8 mouse cellular contexts compared by ENCODE assay signal in genomic region chr9:57723315-57723715, GRCm38 (mm10). TPM values are rescaled to one million over a fixed set of nuclear protein-coding genes. Genes with fewer than 3 reads are reported as not detected.
DNase-seq lines count a peak whose midpoint lies in the region; ATAC-seq and TF ChIP-seq lines count a peak whose summit lies in the region.
"Had no signal": no experiment of that assay in that cellular context is flagged by ENCODE, and none has a peak within 500 bp of the region (broad histone marks: within the 10 kb centered on the region; RNA-seq: fewer than 3 reads in every experiment).

No protein-coding gene starts in this region.

- no peak overlapping the region for H3K4me3 ChIP-seq in heart, postnatal 0 days (ENCODE audit: low read depth, low read length)
- H3K4me3 ChIP-seq: midbrain, embryonic 12.5 days had no signal

- no peak for TF ChIP-seq CTCF in heart, postnatal 0 days (IDR thresholded peaks at IDR 0.05; ENCODE audit: low read depth)

- intact Hi-C loops in left cerebral cortex, postnatal 10 days (cut with DNase I), result no loop called here

- peaks cover 19% of the 10 kb centered on the region for H3K4me1 ChIP-seq in heart, postnatal 0 days (ENCODE audit: control insufficient read depth, insufficient read depth)
- H3K4me1 ChIP-seq: midbrain, embryonic 12.5 days had no signal

- peak; percentile 68 for ATAC-seq in heart, postnatal 0 days (ENCODE audit: insufficient read depth, low read depth)

- no peak overlapping the region for H3K9ac ChIP-seq in heart, postnatal 0 days (replicated peaks; ENCODE audit: low read depth, low read length)
- H3K9ac ChIP-seq: midbrain, embryonic 12.5 days had no signal

- no peak overlapping the region for H3K4me2 ChIP-seq in heart, postnatal 0 days (ENCODE audit: low read depth, low read length)
- H3K4me2 ChIP-seq: midbrain, embryonic 12.5 days had no signal

- peak; percentile 57; the same call in 1 of the 2 replicates for TF ChIP-seq EP300 in heart, postnatal 0 days (IDR thresholded peaks at IDR 0.05; ENCODE audit: low read depth)

- H3K27ac ChIP-seq in heart, postnatal 0 days (ENCODE audit: low read depth), result peak overlapping the region; percentile 12; the same call in 1 of the 2 replicates
- H3K27ac ChIP-seq: midbrain, embryonic 12.5 days had no signal

- DNase-seq in ovary, adult 18-20 months (ENCODE audit: low spot score), result peak; percentile 43
- no peak for DNase-seq in ovary, postnatal 10 days (ENCODE audit: low spot score)
- DNase-seq in cerebellum, adult 9-11 months, result peak; percentile 68
- DNase-seq in heart, postnatal 0 days (ENCODE audit: low spot score), result peak; percentile 35
- DNase-seq in left cerebral cortex, postnatal 10 days (ENCODE audit: extremely low spot score in 1 of 2, low spot score in 2 of 2), result peak; percentile 60 to 66
- peak; percentile 54 for DNase-seq in ovary, postnatal 36 days (ENCODE audit: low spot score)
- no peak for DNase-seq in B cell, adult 2 months

- H3K9me3 ChIP-seq in heart, postnatal 0 days (replicated peaks; ENCODE audit: control insufficient read depth, low read length), result no peaks in the 10 kb centered on the region
- H3K9me3 ChIP-seq: midbrain, embryonic 12.5 days had no signal

- no peaks in the 10 kb centered on the region for H3K27me3 ChIP-seq in heart, postnatal 0 days (ENCODE audit: control insufficient read depth, insufficient read depth, low read length)
- H3K27me3 ChIP-seq: midbrain, embryonic 12.5 days had no signal

- H3K36me3 ChIP-seq in heart, postnatal 0 days (replicated peaks; ENCODE audit: control insufficient read depth, insufficient read depth, low read length), result peaks cover 42% of the 10 kb centered on the region

- 27% methylated on average over 5 of the region's 5 CpGs for WGBS in heart, postnatal 0 days

RNA-seq across cellular contexts. Expression of gene Edc3, which starts 15.0 kb away (rescaled TPM):
- total RNA-seq in heart, postnatal 0 days (2014; rRNA removed; ENCODE audit: low replicate concordance), result 3.7 and 4.8 TPM in 2 replicates
- polyA plus RNA-seq in heart, postnatal 0 days (2015; fragmentation: Nextera tagmentation; extraction: Ambion mirVana), result 9.5 and 10.6 TPM in 2 replicates
- total RNA-seq in left cerebral cortex, postnatal 10 days (2021), result 10 to 100 TPM; 15.2 to 17.6 TPM

RNA-seq across cellular contexts. Expression of gene Cyp1a1, which starts 35.6 kb away (rescaled TPM):
- not detected in 2 replicates for total RNA-seq in heart, postnatal 0 days (2014; rRNA removed; ENCODE audit: low replicate concordance)
- polyA plus RNA-seq in heart, postnatal 0 days (2015; fragmentation: Nextera tagmentation; extraction: Ambion mirVana), result 0.05 TPM in 1 of 2 replicates, not detected in the other
- total RNA-seq in left cerebral cortex, postnatal 10 days (2021), result under 1 TPM; 0.41 to 0.43 TPM
- polyA plus RNA-seq: midbrain, embryonic 12.5 days had no signal

RNA-seq across cellular contexts. Expression of gene Cyp1a2, which starts 39.8 kb away (rescaled TPM):
- not detected in 2 replicates for total RNA-seq in heart, postnatal 0 days (2014; rRNA removed; ENCODE audit: low replicate concordance)
- not detected in 2 replicates for polyA plus RNA-seq in heart, postnatal 0 days (2015; fragmentation: Nextera tagmentation; extraction: Ambion mirVana)
- total RNA-seq in left cerebral cortex, postnatal 10 days (2021), result not detected
- polyA plus RNA-seq: midbrain, embryonic 12.5 days had no signal

RNA-seq across cellular contexts. Expression of gene Clk3, which starts 42.3 kb away (rescaled TPM):
- 27.5 and 40.8 TPM in 2 replicates for total RNA-seq in heart, postnatal 0 days (2014; rRNA removed; ENCODE audit: low replicate concordance)
- polyA plus RNA-seq in heart, postnatal 0 days (2015; fragmentation: Nextera tagmentation; extraction: Ambion mirVana), result 31.9 and 34.8 TPM in 2 replicates
- total RNA-seq in left cerebral cortex, postnatal 10 days (2021), result 10 to 100 TPM; 69.6 to 88.0 TPM

Comparison
In these comparisons a context has a peak if more than half of its experiments do, and no peak if none do; other contexts are left out.
1. DNase-seq: peak in ovary, adult 18-20 months (single experiment), cerebellum, adult 9-11 months (single experiment), heart, postnatal 0 days (single experiment), left cerebral cortex, postnatal 10 days (2 of 2) and ovary, postnatal 36 days (single experiment); none in ovary, postnatal 10 days (single experiment) and B cell, adult 2 months (0 of 2).